In genomic region chr6:5802840-5803491, GRCm38 (mm10) we compare ENCODE assay signal across 10 mouse cellular contexts.
DNase-seq lines count a peak whose midpoint lies in the region; ATAC-seq lines count a peak whose summit lies in the region.
"Had no signal": no experiment of that assay in that cellular context is flagged by ENCODE, and none has a peak within 500 bp of the region (broad histone marks: within the 10 kb centered on the region; RNA-seq: fewer than 3 reads in every experiment).

No protein-coding gene starts in this region.

- ATAC-seq in forebrain, embryonic 14.5 days, result peak; percentile 28
- ATAC-seq in forebrain, embryonic 11.5 days (replicated peaks; ENCODE audit: low FRiP score), result no peak
- ATAC-seq in limb, embryonic 13.5 days (ENCODE audit: low FRiP score, low read depth), result peak; percentile 79

- H3K4me1 ChIP-seq in forebrain, embryonic 14.5 days (ENCODE audit: control insufficient read depth, insufficient read depth, low read length), result no peaks in the 10 kb centered on the region
- H3K4me1 ChIP-seq in forebrain, embryonic 11.5 days (replicated peaks; ENCODE audit: control insufficient read depth, insufficient read depth, low read length), result no peaks in the 10 kb centered on the region
- peaks cover 25% of the 10 kb centered on the region for H3K4me1 ChIP-seq in limb, embryonic 13.5 days
- H3K4me1 ChIP-seq: liver, embryonic 15.5 days; neural tube, embryonic 12.5 days had no signal

- no peak overlapping the region for H3K4me3 ChIP-seq in forebrain, embryonic 14.5 days (ENCODE audit: low read depth, low read length)
- no peak overlapping the region for H3K4me3 ChIP-seq in forebrain, embryonic 11.5 days (ENCODE audit: low read depth, low read length)
- H3K4me3 ChIP-seq in limb, embryonic 13.5 days, result no peak overlapping the region
- H3K4me3 ChIP-seq: liver, embryonic 15.5 days; neural tube, embryonic 12.5 days had no signal

- H3K27me3 ChIP-seq in forebrain, embryonic 14.5 days (replicated peaks; ENCODE audit: control insufficient read depth, insufficient read depth, low read length), result no peaks in the 10 kb centered on the region
- no peaks in the 10 kb centered on the region for H3K27me3 ChIP-seq in forebrain, embryonic 11.5 days (ENCODE audit: control insufficient read depth, insufficient read depth, low read length)
- no peaks in the 10 kb centered on the region for H3K27me3 ChIP-seq in limb, embryonic 13.5 days
- H3K27me3 ChIP-seq: liver, embryonic 15.5 days; neural tube, embryonic 12.5 days had no signal

- H3K4me2 ChIP-seq in forebrain, embryonic 14.5 days (ENCODE audit: low read length), result no peak overlapping the region
- H3K4me2 ChIP-seq in forebrain, embryonic 11.5 days (ENCODE audit: low read depth, low read length, severe bottlenecking), result no peak overlapping the region
- 0 out of 2 replicates have a peak overlapping the region, but pooled peaks have one; percentile 3 for H3K4me2 ChIP-seq in limb, embryonic 13.5 days (replicated peaks)
- H3K4me2 ChIP-seq: liver, embryonic 15.5 days; neural tube, embryonic 12.5 days had no signal

- H3K9me3 ChIP-seq in forebrain, embryonic 14.5 days (replicated peaks; ENCODE audit: control insufficient read depth, low read length), result no peaks in the 10 kb centered on the region
- H3K9me3 ChIP-seq in forebrain, embryonic 11.5 days (ENCODE audit: control insufficient read depth, low read length), result no peaks in the 10 kb centered on the region
- no peaks in the 10 kb centered on the region for H3K9me3 ChIP-seq in limb, embryonic 13.5 days
- H3K9me3 ChIP-seq: liver, embryonic 15.5 days; neural tube, embryonic 12.5 days had no signal

- no peaks in the 10 kb centered on the region for H3K36me3 ChIP-seq in forebrain, embryonic 14.5 days (ENCODE audit: control insufficient read depth, insufficient read depth, low read length)
- no peaks in the 10 kb centered on the region for H3K36me3 ChIP-seq in forebrain, embryonic 11.5 days (ENCODE audit: control insufficient read depth, insufficient read depth, low read length)
- H3K36me3 ChIP-seq in limb, embryonic 13.5 days, result no peaks in the 10 kb centered on the region
- H3K36me3 ChIP-seq: liver, embryonic 15.5 days; neural tube, embryonic 12.5 days had no signal

- H3K27ac ChIP-seq in forebrain, embryonic 14.5 days (ENCODE audit: low read depth, low read length), result no peak overlapping the region
- no peak overlapping the region for H3K27ac ChIP-seq in forebrain, embryonic 11.5 days (ENCODE audit: low read depth, low read length)
- H3K27ac ChIP-seq in limb, embryonic 13.5 days, result peak overlapping the region; percentile 55
- H3K27ac ChIP-seq: liver, embryonic 15.5 days; neural tube, embryonic 12.5 days had no signal

- WGBS in forebrain, embryonic 14.5 days, result 57% methylated on average over 11 of the region's 11 CpGs
- 73% methylated on average over 11 of the region's 11 CpGs for WGBS in forebrain, embryonic 11.5 days
- WGBS in limb, embryonic 13.5 days, result 27% methylated on average over 11 of the region's 11 CpGs

- H3K9ac ChIP-seq in forebrain, embryonic 14.5 days (ENCODE audit: low read length), result no peak overlapping the region
- no peak overlapping the region for H3K9ac ChIP-seq in forebrain, embryonic 11.5 days (ENCODE audit: low read length)
- H3K9ac ChIP-seq in limb, embryonic 13.5 days, result no peak overlapping the region
- H3K9ac ChIP-seq: liver, embryonic 15.5 days; neural tube, embryonic 12.5 days had no signal

- DNase-seq in forebrain, embryonic 14.5 days (ENCODE audit: low spot score), result peak; percentile 16
- DNase-seq in forebrain, embryonic 11.5 days (ENCODE audit: low spot score), result no peak
- peak; percentile 9 to 34 for DNase-seq in layer of hippocampus, postnatal 10 days (ENCODE audit: low spot score in 2 of 2)
- no peak for DNase-seq in layer of hippocampus, adult 9-10 months (ENCODE audit: low spot score)
- peak; percentile 51 for DNase-seq in cerebellum, adult 9-11 months
- no peak for DNase-seq in adrenal gland, postnatal 25 days
- no peak for DNase-seq in spleen, postnatal 10 days (ENCODE audit: low spot score in 2 of 2)

Comparison
In these comparisons a context has a peak if more than half of its experiments do, and no peak if none do; other contexts are left out.
1. DNase-seq: peak in forebrain, embryonic 14.5 days (single experiment), layer of hippocampus, postnatal 10 days (2 of 2) and cerebellum, adult 9-11 months (single experiment); none in forebrain, embryonic 11.5 days (single experiment), layer of hippocampus, adult 9-10 months (single experiment), adrenal gland, postnatal 25 days (single experiment) and spleen, postnatal 10 days (0 of 2).